Mouse (Mus musculus) bone marrow macrophage, adult 2 months (primary cell): Measurements from ENCODE around the gene Fuz.

Experiments used
- CTCF ChIP-seq: IDR thresholded peaks from 2 replicates; pipeline ENCODE4 v1.5.1; 2012; ENCODE audit warnings: low read depth, mild to moderate bottlenecking, low read length, moderate library complexity
- POLR2A ChIP-seq: IDR thresholded peaks from 2 replicates; pipeline ENCODE4 v1.6.1; 2012; ENCODE audit warnings: mild to moderate bottlenecking, low read depth, low read length, borderline replicate concordance

- TF ChIP-seq POLR2A (no peak), CTCF (no peak)
Measured at GRCm38 (mm10) chr7:44846804-44847203, 49.1 kb upstream of the Fuz start.
